Mouse (Mus musculus): Measurements from ENCODE around the gene Crb3. TPM values are rescaled to one million over a fixed set of nuclear protein-coding genes. Genes with fewer than 3 reads are reported as not detected.

Gene Crb3
- polyA plus RNA-seq (2016; fragmentation: Nextera tagmentation; extraction: Ambion mirVana): 2.7 and 3.8 TPM in 2 replicates

DNA sequence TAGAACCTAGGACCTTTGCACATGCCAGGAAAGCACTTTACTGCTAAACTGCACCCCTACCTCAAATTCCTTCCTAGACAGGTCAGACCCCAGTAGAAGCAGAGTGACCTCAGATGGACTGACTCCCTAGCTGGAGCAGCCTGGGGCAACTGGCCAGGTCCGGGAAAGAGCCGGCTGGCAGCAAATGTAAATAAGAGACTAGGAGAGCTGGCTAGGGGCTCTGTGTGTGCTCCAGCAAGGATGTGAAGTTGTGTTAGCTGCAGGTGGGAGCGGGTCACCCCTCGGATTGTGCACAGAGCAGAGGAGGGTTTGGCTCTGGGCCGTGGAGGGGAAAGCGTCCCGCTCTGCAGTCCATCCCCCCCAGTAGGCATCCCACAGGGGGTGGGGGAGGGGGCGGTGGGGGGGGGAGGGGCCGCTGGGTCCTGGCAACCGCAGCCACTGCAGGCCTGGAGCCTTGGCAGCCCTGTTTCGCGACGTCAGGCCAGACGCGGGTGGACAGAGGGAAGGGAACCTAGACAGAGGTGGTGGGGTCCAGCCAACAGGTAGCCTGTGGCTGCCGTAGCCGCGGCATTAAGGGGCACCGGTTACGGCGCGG lies at the start of gene Crb3:
TSS of gene Crb3 (plus strand) at position 215 of the 595 bp plus-strand sequence.
- H3K9ac ChIP-seq: peak within 1 kb of the TSS; percentile 73
- under 1% methylated on average over 18 of the region's 22 CpGs for WGBS
- peak within 1 kb of the TSS; percentile 77 for H3K27ac ChIP-seq
- no peak for ATAC-seq (ENCODE audit: low FRiP score)
- peaks cover 21% of the 10 kb centered on the region for H3K4me1 ChIP-seq
- peak within 1 kb of the TSS; percentile 85 for H3K4me2 ChIP-seq (replicated peaks)
- H3K27me3 ChIP-seq: peaks cover 32% of the 10 kb centered on the region
- H3K9me3 ChIP-seq (replicated peaks): no peaks in the 10 kb centered on the region
- peak within 1 kb of the TSS; percentile 65 for H3K4me3 ChIP-seq
- peaks cover 8% of the 10 kb centered on the region for H3K36me3 ChIP-seq

- no peaks in the 10 kb centered on the region for H3K9me3 ChIP-seq (replicated peaks)
- peak overlapping the region; percentile 93 for H3K4me2 ChIP-seq (replicated peaks)
- ATAC-seq (ENCODE audit: low FRiP score): peak; percentile 70
- WGBS: under 1% methylated on average over 19 of the region's 19 CpGs
- H3K9ac ChIP-seq: peak overlapping the region; percentile 80
- H3K4me3 ChIP-seq: peak overlapping the region; percentile 75
- peaks cover 29% of the 10 kb centered on the region for H3K36me3 ChIP-seq
- H3K4me1 ChIP-seq: peaks cover 15% of the 10 kb centered on the region
- H3K27me3 ChIP-seq: no peaks in the 10 kb centered on the region
- peak overlapping the region; percentile 77 for H3K27ac ChIP-seq
Observed at GRCm38 (mm10) chr17:57010911-57011235, 48.0 kb upstream of the Crb3 start.

GRCm38 (mm10) chr17:57011236-57012141 lies 47.4 kb upstream of the Crb3 start, which contains the start of the genes Gtf2f1 and Gm17949:
TSS of gene Gtf2f1 (minus strand) at chr17:57011288.
TSS of gene Gm17949 (plus strand) at chr17:57011469.
- Histone ChIP-seq H3K4me1 (peaks cover 15% of the 10 kb centered on the region), H3K36me3 (peaks cover 24% of the 10 kb centered on the region), H3K9ac (peak within 1 kb of the TSS; percentile 80), H3K27ac (peak within 1 kb of the TSS; percentile 93), H3K9me3 (replicated peaks) (no peaks in the 10 kb centered on the region), H3K27me3 (no peaks in the 10 kb centered on the region), H3K4me3 (peak within 1 kb of the TSS; percentile 75), H3K4me2 (replicated peaks) (peak within 1 kb of the TSS; percentile 93)
- ATAC-seq (ENCODE audit: low FRiP score): peak; percentile 95
- under 1% methylated on average over 51 of the region's 51 CpGs for WGBS

- 72% methylated on average over 13 of the region's 13 CpGs for WGBS
- Histone ChIP-seq H3K27me3 (no peaks in the 10 kb centered on the region), H3K36me3 (peaks cover 15% of the 10 kb centered on the region), H3K27ac (peak overlapping the region; percentile 93), H3K4me3 (peak overlapping the region; percentile 75), H3K9me3 (replicated peaks) (no peaks in the 10 kb centered on the region), H3K9ac (peak overlapping the region; percentile 77; the same call in 1 of the 2 replicates), H3K4me2 (replicated peaks) (peak overlapping the region; percentile 81), H3K4me1 (peaks cover 15% of the 10 kb centered on the region)
- ATAC-seq (ENCODE audit: low FRiP score): no peak
Observed at GRCm38 (mm10) chr17:57012245-57012795, 46.6 kb upstream of the Crb3 start.

DNA sequence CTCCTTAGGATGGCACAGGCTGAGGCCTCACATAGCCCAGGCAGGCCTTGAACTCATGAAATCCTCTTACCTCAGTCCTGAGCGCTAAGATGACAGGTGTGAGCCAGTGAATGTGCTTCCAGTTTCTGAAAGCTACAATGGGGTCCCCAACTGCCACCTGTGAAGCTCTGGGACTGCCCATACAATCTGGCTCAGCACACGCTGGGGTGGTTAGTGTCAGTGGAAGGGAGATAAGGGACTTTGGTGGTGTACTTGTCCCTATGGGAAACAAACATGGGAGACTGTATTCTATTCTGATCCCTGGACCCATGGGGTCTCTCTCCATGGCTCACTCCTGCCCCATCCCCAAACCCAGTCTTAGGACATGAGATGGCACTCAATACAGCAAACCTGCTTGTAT lies 39.2 kb upstream of the Crb3 start:
- no peak overlapping the region for H3K4me2 ChIP-seq (replicated peaks)

DNA sequence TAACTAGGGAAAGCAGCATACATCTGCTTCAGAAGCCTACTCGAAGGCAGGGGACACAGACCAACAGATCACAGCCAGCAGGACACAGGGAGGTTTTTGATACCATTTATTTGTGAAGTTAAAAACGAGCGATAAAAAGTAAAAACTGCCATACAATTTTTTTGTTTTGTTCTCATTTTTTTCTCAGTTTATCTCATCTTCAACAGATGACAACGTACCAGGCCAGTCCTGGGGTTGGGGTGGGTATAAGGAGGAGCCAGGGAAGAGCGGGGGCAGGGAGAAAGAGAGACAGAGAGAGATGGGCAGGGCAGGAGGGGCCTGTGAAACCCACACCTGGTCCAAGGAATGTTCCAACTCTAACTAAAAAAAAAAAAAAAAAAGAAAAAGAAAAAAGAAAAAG lies 37.9 kb upstream of the Crb3 start:
- no peaks in the 10 kb centered on the region for H3K4me1 ChIP-seq
- no peak overlapping the region for H3K27ac ChIP-seq
- H3K4me2 ChIP-seq (replicated peaks): no peak overlapping the region
- no peaks in the 10 kb centered on the region for H3K9me3 ChIP-seq (replicated peaks)
- H3K4me3 ChIP-seq: no peak overlapping the region
- ATAC-seq (ENCODE audit: low FRiP score): no peak
- no peak overlapping the region for H3K9ac ChIP-seq
- WGBS: 94% methylated on average over 5 of the region's 5 CpGs
- peaks cover 62% of the 10 kb centered on the region for H3K36me3 ChIP-seq
- no peaks in the 10 kb centered on the region for H3K27me3 ChIP-seq

More for the DNA sequence above, 39.2 kb upstream of the Crb3 start:
- Histone ChIP-seq H3K27ac (no peak overlapping the region), H3K4me1 (no peaks in the 10 kb centered on the region), H3K36me3 (peaks cover 50% of the 10 kb centered on the region), H3K4me3 (no peak overlapping the region), H3K9me3 (replicated peaks) (no peaks in the 10 kb centered on the region), H3K9ac (no peak overlapping the region), H3K27me3 (no peaks in the 10 kb centered on the region)
- ATAC-seq (ENCODE audit: low FRiP score): no peak
- WGBS: 82% methylated on average over 2 of the region's 2 CpGs

- WGBS: 90% methylated on average over 4 of the region's 4 CpGs
- no peaks in the 10 kb centered on the region for H3K9me3 ChIP-seq (replicated peaks)
- H3K36me3 ChIP-seq: peaks cover 65% of the 10 kb centered on the region
Observed at GRCm38 (mm10) chr17:57027471-57027870, 31.4 kb upstream of the Crb3 start.

GRCm38 (mm10) chr17:57029691-57030090 lies 29.2 kb upstream of the Crb3 start:
- H3K27ac ChIP-seq: no peak overlapping the region
- H3K27me3 ChIP-seq: 0 out of 2 replicates have a peak, but pooled peaks cover 2% of the 10 kb centered on the region
- no peaks in the 10 kb centered on the region for H3K9me3 ChIP-seq (replicated peaks)
- no peak for ATAC-seq (ENCODE audit: low FRiP score)
- H3K4me2 ChIP-seq (replicated peaks): peak overlapping the region; percentile 95
- H3K9ac ChIP-seq: peak overlapping the region; percentile 100
- peaks cover 42% of the 10 kb centered on the region for H3K36me3 ChIP-seq
- WGBS: 55% methylated on average over 8 of the region's 8 CpGs
- peaks cover 22% of the 10 kb centered on the region for H3K4me1 ChIP-seq
- peak overlapping the region; percentile 97 for H3K4me3 ChIP-seq

More at GRCm38 (mm10) chr17:57027471-57027870, 31.4 kb upstream of the Crb3 start:
- H3K27ac ChIP-seq: no peak overlapping the region
- H3K27me3 ChIP-seq: no peaks in the 10 kb centered on the region
- no peak for ATAC-seq (ENCODE audit: low FRiP score)
- no peak overlapping the region for H3K4me3 ChIP-seq
- H3K4me2 ChIP-seq (replicated peaks): no peak overlapping the region
- no peak overlapping the region for H3K9ac ChIP-seq
- peaks cover 20% of the 10 kb centered on the region for H3K4me1 ChIP-seq

- no peak for ATAC-seq (ENCODE audit: low FRiP score)
- Histone ChIP-seq H3K9ac (peak within 1 kb of the TSS; percentile 100), H3K27me3 (0 out of 2 replicates have a peak, but pooled peaks cover 5% of the 10 kb centered on the region), H3K27ac (peak within 1 kb of the TSS; percentile 97), H3K4me3 (peak within 1 kb of the TSS; percentile 97), H3K36me3 (peaks cover 28% of the 10 kb centered on the region), H3K4me1 (peaks cover 22% of the 10 kb centered on the region), H3K9me3 (replicated peaks) (no peaks in the 10 kb centered on the region), H3K4me2 (replicated peaks) (peak within 1 kb of the TSS; percentile 95)
- WGBS: under 1% methylated on average over 77 of the region's 99 CpGs
Observed at GRCm38 (mm10) chr17:57030931-57031660, 27.8 kb upstream of the Crb3 start, which contains the start of gene Khsrp. TSS of gene Khsrp (minus strand) at chr17:57031522.

DNA sequence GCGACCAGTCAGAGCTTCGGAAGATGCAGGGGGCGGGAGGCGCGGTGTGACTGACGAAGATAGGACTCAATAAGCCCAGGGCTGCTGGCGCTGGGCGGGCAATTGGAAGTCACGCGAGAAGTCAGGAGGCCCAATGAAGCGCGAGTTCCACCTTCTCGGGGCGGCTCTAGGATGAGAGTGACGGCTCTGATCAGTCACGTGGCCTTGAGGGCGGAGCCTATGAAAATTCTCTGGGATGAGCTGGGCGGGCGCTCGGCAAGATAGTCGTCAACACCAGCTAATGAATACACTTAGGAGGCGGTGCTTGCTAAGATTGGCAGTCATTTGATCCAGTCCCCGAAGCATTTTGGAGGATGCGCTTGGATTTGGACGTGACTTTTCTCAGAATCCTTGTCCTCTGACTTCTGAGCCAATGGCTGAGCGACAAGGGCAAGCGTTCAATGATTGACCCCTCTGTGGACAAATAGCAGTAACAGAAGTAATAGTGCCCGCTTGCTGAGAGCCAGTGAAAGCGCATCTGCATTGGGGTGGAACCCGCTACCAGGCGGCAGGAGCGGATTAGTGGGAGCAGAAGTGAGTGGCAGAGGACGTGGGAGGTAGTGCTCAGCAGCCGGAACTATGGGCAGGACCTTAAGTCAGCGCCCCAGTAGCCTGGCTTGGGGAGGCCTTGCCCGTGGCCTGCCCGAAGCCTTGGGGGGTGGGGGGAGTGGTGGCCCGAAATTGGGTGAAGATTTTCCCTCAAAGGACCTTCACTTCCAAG lies 27.1 kb upstream of the Crb3 start:
- 0 out of 2 replicates have a peak, but pooled peaks cover 5% of the 10 kb centered on the region for H3K27me3 ChIP-seq
- under 1% methylated on average over 38 of the region's 38 CpGs for WGBS
- peak overlapping the region; percentile 97 for H3K4me3 ChIP-seq
- H3K36me3 ChIP-seq: peaks cover 21% of the 10 kb centered on the region
- H3K9ac ChIP-seq: peak overlapping the region; percentile 61
- peak overlapping the region; percentile 69 for H3K27ac ChIP-seq
- peak overlapping the region; percentile 55 for H3K4me2 ChIP-seq (replicated peaks)
- ATAC-seq (ENCODE audit: low FRiP score): peak; percentile 99
- H3K4me1 ChIP-seq: peaks cover 22% of the 10 kb centered on the region
- no peaks in the 10 kb centered on the region for H3K9me3 ChIP-seq (replicated peaks)

DNA sequence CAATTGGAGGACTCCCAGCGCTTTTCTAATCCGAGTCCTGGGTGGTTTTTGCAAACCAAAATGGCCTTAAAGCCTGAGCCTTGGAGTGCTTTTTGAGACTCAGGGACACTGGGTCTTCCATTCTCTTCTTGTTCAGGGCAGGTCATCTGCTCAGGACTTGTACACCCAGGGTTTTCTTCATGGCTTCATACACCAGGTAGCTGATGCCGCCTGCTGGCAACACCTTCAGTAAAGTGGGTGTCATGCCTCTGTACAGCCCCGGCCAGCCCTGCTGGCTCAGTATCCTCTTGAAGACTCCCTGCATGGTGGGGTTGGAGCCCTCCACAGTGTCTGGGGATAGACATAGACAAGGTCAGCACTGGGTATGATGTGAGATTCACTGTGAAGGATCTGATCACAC lies 26.1 kb upstream of the Crb3 start:
- peaks cover 11% of the 10 kb centered on the region for H3K36me3 ChIP-seq
- H3K27ac ChIP-seq: peak overlapping the region; percentile 69; the same call in 1 of the 2 replicates
- 85% methylated on average over 4 of the region's 4 CpGs for WGBS
- 0 out of 2 replicates have a peak overlapping the region, but pooled peaks have one; percentile 0 for H3K4me3 ChIP-seq
- no peak overlapping the region for H3K9ac ChIP-seq
- H3K27me3 ChIP-seq: peaks cover 9% of the 10 kb centered on the region
- H3K4me1 ChIP-seq: peaks cover 25% of the 10 kb centered on the region
- no peaks in the 10 kb centered on the region for H3K9me3 ChIP-seq (replicated peaks)
- 0 out of 2 replicates have a peak overlapping the region, but pooled peaks have one; percentile 1 for H3K4me2 ChIP-seq (replicated peaks)
- ATAC-seq (ENCODE audit: low FRiP score): no peak

Data from hindbrain, embryonic 12.5 days (tissue).